Mouse (Mus musculus) A20 (cell line): ENCODE measurements around the gene Lrch1.

Experiments
- DNase-seq: peaks from one replicate; pipeline ENCODE4 v3.0.0-alpha.2; 2011; ENCODE audit warnings: low read depth, low spot score

Gene Lrch1

GRCm38 (mm10) chr14:74814848-74815789 lies 132.6 kb downstream of the Lrch1 start:
- no peak for DNase-seq

- no peak for DNase-seq
Measured at GRCm38 (mm10) chr14:74811617-74812016, 136.1 kb downstream of the Lrch1 start.

GRCm38 (mm10) chr14:74801961-74802360 lies 145.7 kb downstream of the Lrch1 start:
- DNase-seq = no peak

- no peak for DNase-seq
Measured at GRCm38 (mm10) chr14:74798063-74798890, 149.4 kb downstream of the Lrch1 start.

- DNase-seq = no peak
Measured at GRCm38 (mm10) chr14:74797386-74798062, 150.2 kb downstream of the Lrch1 start.

- DNase-seq = no peak
Measured at GRCm38 (mm10) chr14:74794931-74795330, 152.7 kb downstream of the Lrch1 start.

- no peak for DNase-seq
Measured at GRCm38 (mm10) chr14:74792793-74793192, 154.9 kb downstream of the Lrch1 start.

GRCm38 (mm10) chr14:74790535-74790934 lies 157.1 kb downstream of the Lrch1 start:
- DNase-seq = no peak

GRCm38 (mm10) chr14:74788766-74789165 lies 158.9 kb downstream of the Lrch1 start:
- DNase-seq = no peak

DNA sequence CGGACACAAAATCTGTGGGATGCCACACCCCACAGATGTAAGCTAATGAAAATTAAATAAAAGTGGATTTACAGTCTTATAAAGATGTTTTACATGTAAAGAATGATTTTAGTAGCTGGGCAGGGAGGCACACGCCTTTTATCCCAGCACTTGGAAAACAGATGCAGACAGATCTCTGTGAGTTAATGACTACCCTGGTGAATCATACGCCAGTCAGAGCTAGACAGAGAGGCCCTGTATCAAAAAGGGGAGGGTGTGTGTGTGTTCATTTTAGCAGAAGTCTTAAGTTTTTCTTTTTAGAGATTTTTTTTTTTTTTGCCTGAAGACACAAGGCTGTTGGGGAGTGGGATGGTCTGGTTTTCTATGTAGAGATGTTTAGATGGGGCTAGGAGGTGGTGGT lies 160.0 kb downstream of the Lrch1 start:
- DNase-seq = no peak

DNA sequence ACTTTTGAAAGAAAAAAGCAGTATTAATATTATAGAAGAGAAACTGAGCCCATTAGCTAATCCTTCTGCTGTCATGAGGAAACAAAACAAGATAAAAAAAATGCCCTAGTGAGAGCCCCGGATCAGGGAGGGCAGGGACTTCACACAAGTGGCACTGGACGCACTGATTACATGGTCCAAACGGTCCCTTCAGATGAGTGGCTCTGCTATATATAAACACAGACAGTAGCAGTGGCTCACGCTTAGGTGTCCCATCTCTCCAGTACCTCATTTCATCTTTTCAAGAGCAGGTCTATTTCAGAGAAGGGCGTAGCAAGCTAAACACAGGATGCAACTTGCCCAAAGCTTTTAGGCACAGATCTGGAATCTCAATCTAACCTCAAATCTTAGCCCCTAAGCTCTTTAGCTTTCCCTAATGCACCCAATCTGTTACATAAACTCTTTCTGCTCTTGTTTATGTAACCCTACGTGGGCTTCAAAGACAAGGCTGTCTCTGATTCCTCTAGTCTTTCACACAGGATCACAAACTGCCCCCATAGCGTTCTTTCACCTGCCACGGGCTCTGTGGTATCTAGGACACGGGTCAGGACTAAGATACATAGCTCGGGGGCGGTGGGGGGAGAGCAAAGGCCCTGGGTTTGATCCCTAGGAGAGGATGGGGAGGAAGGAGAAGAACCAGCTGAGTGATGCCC lies 163.3 kb downstream of the Lrch1 start:
- DNase-seq = no peak

- DNase-seq = peak; percentile 47
Measured at GRCm38 (mm10) chr14:74774046-74774619, 173.5 kb downstream of the Lrch1 start.

DNA sequence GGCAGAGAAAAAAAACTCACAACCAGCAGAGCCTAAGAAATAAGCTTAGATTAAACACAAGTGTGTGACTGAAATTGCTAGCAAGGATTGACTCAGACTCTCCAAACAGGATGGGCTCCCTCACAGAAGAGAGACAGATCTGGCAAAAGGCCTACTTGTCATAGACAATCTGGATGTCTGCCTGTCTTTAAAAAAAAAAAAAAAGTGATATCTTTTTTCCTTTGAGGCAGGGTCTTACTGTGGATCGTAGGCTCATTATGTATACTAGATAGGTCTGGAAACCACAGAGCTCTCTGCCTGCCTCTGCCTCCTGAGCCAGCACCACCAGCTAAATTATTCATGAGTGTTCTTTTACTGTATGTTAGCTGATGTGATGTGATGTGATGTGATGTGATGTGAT lies 179.8 kb downstream of the Lrch1 start:
- DNase-seq = no peak

GRCm38 (mm10) chr14:74764191-74764918 lies 183.3 kb downstream of the Lrch1 start:
- peak; percentile 76 for DNase-seq

DNA sequence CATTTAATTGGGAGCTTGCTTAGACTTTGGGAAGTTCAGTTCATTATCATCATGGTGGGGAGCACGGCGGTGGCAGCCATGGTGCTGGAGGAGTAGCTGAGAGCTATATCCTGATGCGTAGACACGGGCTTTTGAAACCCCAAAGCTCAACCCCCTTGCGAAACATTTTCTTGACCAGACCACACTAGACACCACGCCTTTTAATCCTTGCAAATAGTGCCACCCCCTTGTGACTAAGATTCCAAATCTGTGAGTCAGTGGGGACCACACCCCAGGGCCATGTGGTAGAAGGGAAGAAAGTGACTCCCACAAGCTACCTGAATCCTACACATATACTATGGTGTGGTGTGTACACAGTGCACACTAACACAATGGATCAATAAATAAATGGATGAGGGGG lies 210.8 kb downstream of the Lrch1 start:
- no peak for DNase-seq

GRCm38 (mm10) chr14:74735471-74735870 lies 212.2 kb downstream of the Lrch1 start:
- no peak for DNase-seq

DNA sequence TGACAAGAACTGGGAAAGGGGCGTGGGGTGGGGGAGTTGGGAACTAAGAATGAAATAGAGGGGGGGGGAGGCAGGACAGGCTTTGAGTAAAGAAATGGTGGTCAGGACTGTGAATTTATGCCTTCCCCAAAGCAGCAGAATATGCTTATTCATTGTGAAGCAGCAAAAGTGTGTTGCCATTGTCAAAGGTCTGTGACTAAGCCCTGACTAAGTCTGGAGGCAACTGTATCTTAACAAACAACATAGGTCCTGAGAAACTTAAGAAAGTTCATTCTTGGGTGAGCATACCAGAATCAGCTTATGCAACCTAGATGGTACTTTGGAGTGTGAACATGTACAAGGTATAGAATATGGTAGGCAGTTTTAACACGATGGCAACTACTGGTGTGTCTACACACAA lies 214.3 kb downstream of the Lrch1 start:
- peak; percentile 12 for DNase-seq

- DNase-seq = peak; percentile 96
Measured at GRCm38 (mm10) chr14:74732079-74732783, 215.4 kb downstream of the Lrch1 start, which contains the start of gene Esd. TSS of gene Esd (plus strand) at chr14:74732297.

GRCm38 (mm10) chr14:74731221-74732078 lies 216.2 kb downstream of the Lrch1 start:
- DNase-seq = no peak
